Mouse (Mus musculus) layer of hippocampus, postnatal 25 days (tissue): Measurements from ENCODE around the gene Sept3. TPM values are rescaled to one million over a fixed set of nuclear protein-coding genes. Genes with fewer than 3 reads are reported as not detected.

Experiments
- DNase-seq, 2 experiments: peaks; one replicate each; pipeline ENCODE4 v3.0.0; 2022; ENCODE audit warnings: mixed read lengths in 2 of 2, low spot score in 1 of 2; ENCODE audit errors: extremely low spot score in 1 of 2
- total RNA-seq, 2 experiments: library from RNA; stranded (reverse); gene quantifications; 2 replicates each; pipeline ENCODE4 v1.2.3; 2021

The Sept3 gene
- total RNA-seq, 2 experiments from 2014 or later, result 617 to 679 TPM

DNA sequence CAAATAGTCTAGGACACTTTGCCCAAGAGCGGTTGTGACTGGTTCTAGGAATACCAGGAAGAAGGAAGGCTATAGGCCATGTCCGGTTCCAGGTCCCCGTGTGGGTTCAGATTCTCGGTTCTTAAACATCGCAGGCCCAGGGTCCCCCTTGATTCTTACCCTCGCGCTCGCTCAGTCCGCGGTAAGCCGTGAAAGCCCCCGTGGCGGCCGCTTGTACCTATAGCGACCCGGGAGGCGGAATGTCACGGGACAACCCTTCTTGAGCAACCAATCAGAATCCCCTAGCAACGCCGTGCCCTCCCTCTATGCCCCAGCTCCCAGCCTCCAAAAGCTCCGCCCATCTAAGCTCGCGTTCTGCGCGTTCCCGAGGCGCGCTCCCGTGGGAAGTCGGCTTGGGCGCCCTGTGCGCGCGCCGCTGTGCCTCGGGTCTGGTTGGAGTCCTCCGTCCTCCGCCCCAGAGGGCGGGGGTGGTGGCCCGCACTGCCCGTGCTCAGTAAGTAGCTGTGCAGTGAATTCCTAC is 64.0 kb downstream of the Sept3 start, which contains the start of the genes Naga, Pheta2 and Smdt1:
Gene Naga (minus strand): TSS at position 333 of the 520 bp plus-strand sequence.
Gene Pheta2 (plus strand): TSS at position 350 of the 520 bp plus-strand sequence.
Gene Smdt1 (plus strand): TSS at position 367 of the 520 bp plus-strand sequence.
- peak; percentile 89 to 90 for DNase-seq

DNA sequence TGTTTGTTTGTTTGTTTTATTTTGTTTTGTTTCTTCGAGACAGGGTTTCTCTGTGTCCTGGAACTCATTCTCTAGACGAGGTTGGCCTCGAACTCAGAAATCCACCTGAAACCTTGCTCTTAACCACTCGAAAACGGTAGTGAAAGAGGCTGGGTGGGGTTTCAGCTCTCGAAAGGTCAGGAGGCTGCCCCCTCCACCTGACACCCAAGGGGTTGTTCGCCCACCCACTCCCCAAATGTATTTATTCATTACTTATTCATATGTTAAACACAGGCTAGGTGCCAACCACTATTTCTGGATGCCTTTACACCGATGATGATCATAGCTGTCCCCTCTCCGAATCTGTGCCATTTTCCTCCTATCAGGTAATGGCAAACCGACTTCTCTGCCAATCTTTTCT is 64.5 kb downstream of the Sept3 start:
- no peak for DNase-seq

DNA sequence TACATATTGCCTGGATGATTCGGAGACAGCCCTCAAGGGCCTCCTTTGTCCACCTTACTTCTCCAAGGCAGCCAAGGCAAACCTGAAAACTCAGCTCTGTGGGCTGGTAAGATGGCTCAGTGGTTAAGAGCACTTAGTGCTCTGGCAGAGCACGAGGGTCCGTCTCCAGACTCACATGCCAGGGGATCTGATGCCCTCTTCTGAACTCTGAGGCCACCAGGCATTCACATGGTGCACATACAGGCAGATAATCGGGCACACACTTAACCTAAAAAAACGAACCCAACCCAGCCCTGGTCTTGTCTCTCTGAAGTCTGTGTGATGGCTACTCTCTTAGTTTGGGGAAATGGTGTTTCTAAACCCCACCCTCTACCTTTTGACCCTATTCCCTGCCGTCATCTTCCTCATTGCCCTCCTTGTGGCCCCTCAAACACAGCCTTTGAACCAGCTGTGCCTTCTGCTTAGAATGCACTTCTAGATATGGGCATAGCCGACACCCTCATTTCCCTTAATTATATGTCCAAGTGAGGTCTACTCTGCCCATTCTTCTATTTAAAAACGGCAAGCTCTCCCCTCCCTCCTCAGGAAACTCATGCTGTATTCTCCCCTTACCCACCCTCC is 65.1 kb downstream of the Sept3 start:
- DNase-seq, result no peak

- DNase-seq, result no peak
Measured at GRCm38 (mm10) chr15:82340414-82341035, 65.8 kb downstream of the Sept3 start.

- no peak for DNase-seq
Measured at GRCm38 (mm10) chr15:82341036-82341501, 66.4 kb downstream of the Sept3 start.

- DNase-seq, result no peak
Measured at GRCm38 (mm10) chr15:82341675-82342542, 67.2 kb downstream of the Sept3 start.

DNA sequence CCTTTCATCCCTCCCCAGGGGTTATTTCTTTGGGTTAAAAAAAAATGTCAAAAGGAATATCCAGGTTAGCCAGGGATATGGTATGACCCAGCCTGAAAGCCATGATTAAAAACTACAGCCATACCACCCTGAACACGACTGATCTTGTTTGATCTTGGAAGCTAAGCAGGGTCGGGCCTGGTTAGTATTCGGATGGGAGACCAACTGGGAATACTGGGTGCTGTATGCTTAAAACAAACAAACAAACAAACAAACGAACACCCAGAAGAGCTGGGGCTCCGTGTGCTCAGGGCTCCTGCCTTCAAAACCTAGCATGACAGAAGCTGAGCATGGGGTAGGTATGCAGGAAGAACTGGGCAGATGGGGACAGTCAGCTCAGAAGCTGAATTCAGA is 67.8 kb downstream of the Sept3 start:
- DNase-seq, result no peak

GRCm38 (mm10) chr15:82343368-82344287 is 68.9 kb downstream of the Sept3 start:
- no peak for DNase-seq

Other genes starting within 250 kb of the Sept3 start
- 100 to 1,000 TPM; 123 to 131 TPM for gene Desi1, start 241.0 kb upstream of the Sept3 start, total RNA-seq
- 100 to 1,000 TPM; 103 to 104 TPM for gene Snu13, start 227.3 kb upstream of the Sept3 start, total RNA-seq
- not detected for gene 4930407I10Rik, start 215.7 kb upstream of the Sept3 start, total RNA-seq
- under 1 TPM; 0.12 to 0.59 TPM for gene Mei1, start 204.9 kb upstream of the Sept3 start, total RNA-seq
- 10 to 100 TPM; 11.2 to 15.8 TPM for gene Ccdc134, start 147.0 kb upstream of the Sept3 start, total RNA-seq
- gene Srebf2, start 127.7 kb upstream of the Sept3 start, total RNA-seq, result 100 to 1,000 TPM; 172 to 174 TPM
- gene Shisa8, start 62.1 kb upstream of the Sept3 start, total RNA-seq, result 1 to 10 TPM; 1.4 to 1.9 TPM
- under 1 TPM in 1 of 2 experiments, not detected in 1; 0.22 TPM for gene Tnfrsf13c, start 50.5 kb upstream of the Sept3 start, total RNA-seq
- gene Cenpm, start 30.1 kb upstream of the Sept3 start, total RNA-seq, result 1 to 10 TPM; 2.2 to 2.4 TPM
- 100 to 1,000 TPM in 1 of 2 experiments, 10 to 100 TPM in 1; 98.3 to 111 TPM for gene 1500009C09Rik, start 22.5 kb upstream of the Sept3 start, total RNA-seq
- gene Wbp2nl, start 24.1 kb downstream of the Sept3 start, total RNA-seq, result not detected
- 10 to 100 TPM; 33.1 to 36.7 TPM for gene Naga, start 64.0 kb downstream of the Sept3 start, total RNA-seq
- gene Pheta2, start 64.0 kb downstream of the Sept3 start, total RNA-seq, result under 1 TPM; 0.66 to 0.92 TPM
- gene Smdt1, start 64.1 kb downstream of the Sept3 start, total RNA-seq, result 100 to 1,000 TPM; 139 to 150 TPM
- 100 to 1,000 TPM; 202 to 220 TPM for gene Ndufa6, start 79.4 kb downstream of the Sept3 start, total RNA-seq
- gene Cyp2d22, start 105.4 kb downstream of the Sept3 start, total RNA-seq, result 10 to 100 TPM; 40.3 to 41.1 TPM
- gene Cyp2d11, start 119.1 kb downstream of the Sept3 start, total RNA-seq, result under 1 TPM in 1 of 2 experiments, not detected in 1; 0.38 TPM
- gene Cyp2d10, start 132.3 kb downstream of the Sept3 start, total RNA-seq, result not detected
- under 1 TPM in 1 of 2 experiments, not detected in 1; 0.22 TPM for gene Cyp2d9, start 158.5 kb downstream of the Sept3 start, total RNA-seq